ENCODE assay signal across 15 mouse cellular contexts in genomic region chr9:43145196-43145595, GRCm38 (mm10). TPM values are rescaled to one million over a fixed set of nuclear protein-coding genes. Genes with fewer than 3 reads are reported as not detected.
"Had no signal": no experiment of that assay in that cellular context is flagged by ENCODE, and none has a peak within 500 bp of the region (broad histone marks: within the 10 kb centered on the region; RNA-seq: fewer than 3 reads in every experiment).

No protein-coding gene starts in this region.

- DNase-seq: cerebellum, adult 9-11 months; cerebellum, postnatal 14 days; cerebellum, postnatal 25 days; cerebellum, postnatal 36 days; embryo, embryonic 11 days; forebrain, postnatal 0 days; gastrocnemius, adult 2 months; gastrocnemius, postnatal 10 days; gastrocnemius, postnatal 14 days; gastrocnemius, postnatal 25 days; gastrocnemius, postnatal 36 days; heart, adult 11 months; heart, adult 18-20 months; heart, adult 2 months had no signal

RNA-seq across cellular contexts. Expression of gene Tmem136, which starts 28.8 kb away (rescaled TPM):
- total RNA-seq: granulocyte monocyte progenitor cell, adult 5-6 weeks had no signal
